Mouse (Mus musculus): Measurements from ENCODE around the gene Eif3b. TPM values are rescaled to one million over a fixed set of nuclear protein-coding genes. Genes with fewer than 3 reads are reported as not detected.

Gene Eif3b
- polyA plus RNA-seq (2015; fragmentation: Nextera tagmentation; extraction: Ambion mirVana): 84.0 and 95.0 TPM in 2 replicates

DNA sequence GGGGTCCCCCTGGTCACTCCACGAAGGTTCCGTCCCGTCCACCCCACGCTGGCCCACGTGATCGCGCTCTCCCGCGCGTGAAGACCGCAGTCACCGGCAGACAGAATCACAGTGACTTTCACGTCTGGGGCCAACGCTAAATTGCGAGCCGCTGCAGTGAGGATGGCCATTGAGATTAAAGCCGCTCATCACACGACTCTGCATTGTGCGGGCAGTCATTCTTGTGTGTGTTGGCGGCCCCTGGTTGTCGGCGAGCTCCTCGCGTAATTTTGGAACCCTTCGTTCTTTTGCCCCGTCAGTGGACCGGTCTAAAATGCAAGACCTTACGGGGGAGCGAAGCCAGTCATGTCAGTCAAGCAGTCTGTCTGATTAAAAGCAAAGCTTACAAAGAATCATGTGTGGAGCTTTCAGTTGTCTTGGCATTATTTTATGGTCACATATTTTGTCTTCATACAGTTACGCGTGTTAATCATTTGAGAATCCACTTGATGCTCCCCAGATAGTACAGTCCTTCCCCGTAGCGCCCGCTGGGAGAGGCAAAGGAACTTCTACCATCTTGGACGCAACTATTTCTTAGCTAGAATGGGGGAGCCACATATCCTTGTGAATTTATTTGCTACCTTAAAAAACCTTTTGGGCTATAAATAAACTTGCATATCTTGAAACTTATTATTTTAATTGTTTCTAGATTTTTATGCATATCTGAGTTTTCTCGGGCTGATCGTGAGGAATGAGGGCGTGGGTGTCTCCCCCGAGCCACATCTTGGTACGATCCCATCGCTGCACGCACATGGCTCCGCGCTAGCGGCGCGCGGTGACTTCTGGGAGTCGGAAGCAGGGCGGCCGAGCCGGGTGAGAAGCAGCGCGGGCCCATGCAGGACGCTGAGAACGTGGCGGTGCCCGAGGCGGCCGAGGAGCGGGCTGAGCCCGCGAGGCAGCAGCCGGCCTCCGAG, at the start of gene Eif3b:
Eif3b (plus strand) TSS at position 840 of the 953 bp plus-strand sequence.
- Histone ChIP-seq H3K36me3 (ENCODE audit: poor library complexity, severe bottlenecking) (peaks cover 18% of the 10 kb centered on the region), H3K27me3 (no peaks in the 10 kb centered on the region), H3K9ac (peak within 1 kb of the TSS; percentile 97), H3K4me3 (peak within 1 kb of the TSS; percentile 96), H3K9me3 (replicated peaks) (no peaks in the 10 kb centered on the region), H3K27ac (peak within 1 kb of the TSS; percentile 87), H3K4me1 (peaks cover 25% of the 10 kb centered on the region), H3K4me2 (peak within 1 kb of the TSS; percentile 93)
- ATAC-seq: peak; percentile 94
- under 1% methylated on average over 65 of the region's 65 CpGs for WGBS

DNA sequence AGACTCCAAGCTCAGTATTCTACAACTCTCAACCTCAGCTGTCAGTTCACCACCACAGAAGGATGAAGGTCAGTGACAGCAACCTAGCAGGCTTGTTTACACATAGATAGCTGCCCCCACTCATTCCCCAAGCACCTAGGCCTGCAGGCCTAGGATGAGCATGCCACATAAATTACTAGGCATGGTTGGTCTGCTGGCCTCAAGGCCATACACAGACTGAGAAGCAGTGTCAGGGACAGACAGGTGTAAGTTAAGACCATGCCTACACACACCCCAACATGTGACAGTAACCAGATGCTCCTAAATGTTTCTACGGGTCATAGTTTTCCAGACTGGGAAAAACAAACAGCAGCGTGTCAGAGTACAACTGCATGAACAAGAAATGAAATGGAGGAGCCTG, 49.7 kb upstream of the Eif3b start:
- peaks cover 3% of the 10 kb centered on the region for H3K4me1 ChIP-seq
- H3K4me3 ChIP-seq: no peak overlapping the region
- no peak overlapping the region for H3K9ac ChIP-seq
- no peak overlapping the region for H3K4me2 ChIP-seq
- H3K27ac ChIP-seq: no peak overlapping the region
- no peaks in the 10 kb centered on the region for H3K9me3 ChIP-seq (replicated peaks)
- no peaks in the 10 kb centered on the region for H3K36me3 ChIP-seq (ENCODE audit: poor library complexity, severe bottlenecking)
- ATAC-seq: no peak
- H3K27me3 ChIP-seq: no peaks in the 10 kb centered on the region
- WGBS: 92% methylated on average over 2 of the region's 2 CpGs

DNA sequence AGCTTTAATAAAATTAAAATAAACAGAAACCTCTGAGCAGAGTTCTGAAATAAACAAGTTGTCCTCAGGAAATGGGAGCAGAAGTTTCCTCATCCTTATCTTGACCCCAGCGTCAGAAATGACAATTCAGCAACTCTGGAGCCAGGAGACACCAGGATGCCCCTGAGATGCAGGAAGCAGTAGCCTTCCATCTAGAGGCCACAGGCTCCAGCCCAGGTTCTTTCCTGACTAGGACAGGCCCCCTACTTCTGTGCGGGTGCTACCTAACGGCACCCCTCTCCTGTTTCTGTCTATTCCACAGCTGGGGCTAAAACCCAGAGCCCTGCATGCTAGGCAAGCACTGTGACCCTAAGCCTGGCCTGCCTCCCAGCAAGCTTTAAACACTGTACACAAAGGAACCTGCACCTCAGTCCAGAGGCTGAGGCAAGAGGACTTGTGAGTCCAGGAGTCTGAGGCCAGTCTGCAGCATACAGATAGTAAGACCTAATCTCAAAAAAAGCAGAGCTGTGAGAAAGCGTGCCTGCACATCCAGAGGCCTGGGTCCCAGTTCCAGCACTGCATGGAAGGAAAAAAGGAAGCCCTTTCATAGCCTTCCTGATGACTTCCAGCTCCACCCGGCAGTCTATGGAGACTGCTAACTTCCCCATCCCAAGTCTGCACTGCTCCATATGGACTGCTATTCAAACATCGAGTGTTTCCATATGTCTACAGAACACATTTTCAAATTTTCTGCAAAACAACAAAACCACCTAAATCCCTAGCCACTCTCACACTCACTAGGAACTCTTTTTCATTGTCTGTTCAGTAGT, 48.5 kb upstream of the Eif3b start:
- no peak overlapping the region for H3K4me3 ChIP-seq
- H3K27ac ChIP-seq: no peak overlapping the region
- no peaks in the 10 kb centered on the region for H3K9me3 ChIP-seq (replicated peaks)
- H3K9ac ChIP-seq: no peak overlapping the region
- WGBS: 86% methylated on average over 6 of the region's 6 CpGs
- H3K4me2 ChIP-seq: no peak overlapping the region
- ATAC-seq: no peak
- H3K36me3 ChIP-seq (ENCODE audit: poor library complexity, severe bottlenecking): no peaks in the 10 kb centered on the region
- peaks cover 6% of the 10 kb centered on the region for H3K4me1 ChIP-seq
- no peaks in the 10 kb centered on the region for H3K27me3 ChIP-seq

DNA sequence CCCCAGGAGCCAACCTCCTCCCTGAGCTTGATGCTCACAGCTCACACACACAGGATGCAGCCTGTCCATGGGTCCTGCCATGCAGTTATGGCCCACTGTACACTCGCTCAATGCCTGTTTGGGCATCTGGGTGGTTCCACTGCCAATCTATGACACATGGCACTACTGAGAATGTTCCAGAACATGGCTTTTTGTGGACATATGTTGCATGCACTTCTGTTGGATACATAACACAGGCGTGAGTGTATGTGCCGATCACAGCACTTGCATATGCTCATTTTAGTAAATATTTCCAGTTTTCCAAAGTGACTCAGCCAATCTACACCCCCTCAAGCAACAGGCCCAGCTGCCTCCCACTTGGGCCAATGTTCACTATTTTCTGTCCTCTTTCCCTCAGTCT, 47.5 kb upstream of the Eif3b start:
- Histone ChIP-seq H3K9me3 (replicated peaks) (no peaks in the 10 kb centered on the region), H3K4me2 (no peak overlapping the region), H3K4me3 (no peak overlapping the region), H3K27ac (no peak overlapping the region), H3K27me3 (no peaks in the 10 kb centered on the region), H3K36me3 (ENCODE audit: poor library complexity, severe bottlenecking) (no peaks in the 10 kb centered on the region), H3K4me1 (peaks cover 6% of the 10 kb centered on the region), H3K9ac (no peak overlapping the region)
- peak; percentile 27; the same call in 1 of the 2 replicates for ATAC-seq
- 85% methylated on average over 3 of the region's 3 CpGs for WGBS

DNA sequence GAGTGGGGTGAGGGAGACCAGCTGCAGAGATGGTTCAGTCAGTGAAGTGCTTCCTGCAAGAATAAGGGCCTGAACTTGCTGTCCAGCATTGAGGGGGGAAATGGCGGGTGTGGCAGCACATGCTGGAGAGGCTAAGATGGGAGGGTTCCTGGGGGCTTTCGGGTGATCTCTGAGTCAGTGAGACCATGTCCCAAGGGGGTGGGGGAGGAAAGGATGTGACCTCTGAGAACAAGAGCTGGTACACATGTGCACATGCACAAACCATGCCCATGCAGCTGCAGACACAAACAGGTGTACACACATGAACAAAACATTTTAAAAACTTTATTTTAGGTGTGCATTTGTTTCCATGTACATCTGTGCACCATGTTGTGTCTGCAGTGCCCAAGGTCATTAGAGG, 45.4 kb upstream of the Eif3b start:
- Histone ChIP-seq H3K9ac (no peak overlapping the region), H3K27ac (no peak overlapping the region), H3K4me2 (no peak overlapping the region), H3K36me3 (ENCODE audit: poor library complexity, severe bottlenecking) (no peaks in the 10 kb centered on the region), H3K9me3 (replicated peaks) (no peaks in the 10 kb centered on the region), H3K27me3 (no peaks in the 10 kb centered on the region), H3K4me1 (peaks cover 6% of the 10 kb centered on the region), H3K4me3 (no peak overlapping the region)
- no peak for ATAC-seq
- WGBS: 85% methylated on average over 2 of the region's 2 CpGs

DNA sequence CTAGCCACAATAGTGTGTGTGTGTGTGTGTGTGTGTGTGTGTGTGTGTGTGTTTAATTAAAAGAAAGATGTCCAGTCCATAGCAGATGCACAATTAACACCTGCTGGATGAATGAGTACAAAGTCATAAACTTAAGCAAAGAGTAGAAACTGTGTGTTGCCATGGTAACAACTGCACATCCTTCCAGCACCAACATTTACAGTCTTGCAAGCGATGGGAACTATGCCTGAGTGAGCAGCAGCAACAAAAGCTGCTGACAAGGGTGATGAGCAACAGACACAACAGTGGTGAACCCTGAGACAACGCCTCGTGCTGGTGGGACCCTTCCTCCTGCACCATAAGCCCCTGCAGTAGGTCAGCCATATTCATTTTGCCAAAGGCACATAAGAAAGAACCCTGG, 44.9 kb upstream of the Eif3b start:
- Histone ChIP-seq H3K9me3 (replicated peaks) (no peaks in the 10 kb centered on the region), H3K4me1 (peaks cover 6% of the 10 kb centered on the region), H3K36me3 (ENCODE audit: poor library complexity, severe bottlenecking) (no peaks in the 10 kb centered on the region), H3K9ac (no peak overlapping the region), H3K27me3 (no peaks in the 10 kb centered on the region), H3K4me3 (no peak overlapping the region), H3K27ac (no peak overlapping the region), H3K4me2 (no peak overlapping the region)
- whole genome bisulfite sequencing: 29% methylated on average over 3 of the region's 3 CpGs
- no peak for ATAC-seq

DNA sequence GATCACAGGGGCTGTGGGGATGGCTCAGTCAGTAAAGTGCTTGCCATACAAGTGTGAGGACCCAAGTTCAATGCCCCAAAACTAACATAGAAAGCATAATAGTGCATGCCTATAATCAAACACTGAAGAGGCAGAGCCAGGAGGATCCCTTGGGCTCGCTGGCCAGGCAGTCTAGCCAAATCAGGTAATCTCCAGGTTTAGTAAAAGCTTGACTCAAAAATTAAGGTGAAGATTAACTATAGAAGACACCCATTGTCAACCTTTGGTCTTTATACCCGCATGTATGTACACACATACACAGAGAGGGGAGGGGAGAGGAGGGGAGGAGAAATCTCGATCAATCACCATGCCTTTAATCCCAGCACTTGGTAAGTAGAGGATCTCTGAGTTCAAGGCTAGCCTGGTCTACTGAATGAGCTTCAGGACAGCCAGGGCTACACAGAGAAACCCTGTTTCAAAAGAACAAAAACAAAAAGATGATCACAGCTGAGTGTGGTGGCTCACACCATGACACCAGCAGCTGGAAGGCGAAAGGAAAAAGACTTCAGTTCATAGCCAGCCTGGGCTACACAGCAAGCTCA, 43.8 kb upstream of the Eif3b start:
- Histone ChIP-seq H3K27me3 (no peaks in the 10 kb centered on the region), H3K4me1 (peaks cover 6% of the 10 kb centered on the region), H3K9ac (no peak overlapping the region), H3K36me3 (ENCODE audit: poor library complexity, severe bottlenecking) (no peaks in the 10 kb centered on the region), H3K4me3 (no peak overlapping the region), H3K9me3 (replicated peaks) (no peaks in the 10 kb centered on the region), H3K4me2 (no peak overlapping the region), H3K27ac (no peak overlapping the region)
- no peak for ATAC-seq
- 91% methylated on average over 4 of the region's 4 CpGs for WGBS

DNA sequence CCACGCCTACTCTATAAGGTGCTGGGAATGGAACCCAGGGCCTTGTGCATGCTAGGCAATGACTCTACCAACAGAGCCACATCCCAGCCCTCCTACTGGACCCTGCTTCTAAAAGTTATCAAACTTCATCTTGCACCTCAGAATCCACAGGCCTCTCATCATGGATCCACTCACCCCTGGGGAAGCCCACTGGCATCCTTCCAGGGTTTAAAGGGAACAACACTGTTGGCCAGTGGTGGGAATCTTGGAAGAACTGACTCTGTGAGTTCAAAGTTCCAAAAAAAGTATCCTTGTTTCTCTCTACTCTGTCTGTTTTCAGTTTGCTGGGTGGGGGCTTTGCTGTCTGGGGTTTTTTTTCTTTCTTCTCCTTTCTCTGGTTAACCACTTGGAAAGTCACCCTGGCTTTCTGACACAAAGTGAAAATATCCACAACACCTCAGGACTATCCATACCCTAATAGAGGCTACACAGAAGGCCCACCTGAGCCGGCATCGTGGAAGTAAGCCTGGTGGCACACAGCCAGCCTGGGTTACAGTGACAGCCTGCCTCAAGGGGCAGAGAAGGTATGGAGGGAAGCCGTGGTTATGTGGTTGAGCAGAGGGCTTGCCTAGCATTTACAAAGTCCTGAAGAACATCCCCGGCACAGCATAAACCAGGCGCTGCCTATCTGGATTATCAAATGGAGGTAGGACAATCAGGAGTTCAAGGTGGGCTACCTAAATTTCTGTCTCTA, 40.8 kb upstream of the Eif3b start:
- Histone ChIP-seq H3K9me3 (replicated peaks) (no peaks in the 10 kb centered on the region), H3K27me3 (no peaks in the 10 kb centered on the region), H3K27ac (no peak overlapping the region), H3K4me3 (no peak overlapping the region), H3K9ac (no peak overlapping the region), H3K4me2 (no peak overlapping the region), H3K36me3 (ENCODE audit: poor library complexity, severe bottlenecking) (no peaks in the 10 kb centered on the region), H3K4me1 (peaks cover 6% of the 10 kb centered on the region)
- ATAC-seq: no peak
- WGBS: 91% methylated on average over 6 of the region's 6 CpGs

DNA sequence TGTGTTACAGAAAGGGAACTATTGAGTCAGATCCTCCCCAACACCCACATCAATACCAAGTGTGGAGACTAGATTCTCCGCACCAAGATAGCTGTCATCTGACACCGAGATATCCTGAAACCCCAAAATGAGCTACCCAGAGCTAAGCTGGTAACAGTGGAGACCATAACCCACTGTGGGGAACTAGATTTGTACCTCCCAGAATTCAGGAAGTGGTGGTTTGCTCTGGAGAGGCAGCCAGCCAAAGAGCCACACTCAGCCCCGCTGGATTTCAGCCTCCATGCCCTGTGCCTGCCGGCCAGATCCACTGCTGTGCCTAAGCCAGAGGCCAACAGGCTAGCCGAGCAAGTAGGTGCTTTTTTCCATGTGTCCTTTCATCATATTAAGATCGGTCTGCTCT, 39.8 kb upstream of the Eif3b start:
- no peak for ATAC-seq
- H3K27me3 ChIP-seq: no peaks in the 10 kb centered on the region
- no peak overlapping the region for H3K27ac ChIP-seq
- WGBS: 79% methylated on average over 6 of the region's 6 CpGs
- H3K9me3 ChIP-seq (replicated peaks): no peaks in the 10 kb centered on the region
- H3K4me2 ChIP-seq: no peak overlapping the region
- no peak overlapping the region for H3K9ac ChIP-seq
- peaks cover 9% of the 10 kb centered on the region for H3K4me1 ChIP-seq
- H3K36me3 ChIP-seq (ENCODE audit: poor library complexity, severe bottlenecking): no peaks in the 10 kb centered on the region
- H3K4me3 ChIP-seq: no peak overlapping the region

DNA sequence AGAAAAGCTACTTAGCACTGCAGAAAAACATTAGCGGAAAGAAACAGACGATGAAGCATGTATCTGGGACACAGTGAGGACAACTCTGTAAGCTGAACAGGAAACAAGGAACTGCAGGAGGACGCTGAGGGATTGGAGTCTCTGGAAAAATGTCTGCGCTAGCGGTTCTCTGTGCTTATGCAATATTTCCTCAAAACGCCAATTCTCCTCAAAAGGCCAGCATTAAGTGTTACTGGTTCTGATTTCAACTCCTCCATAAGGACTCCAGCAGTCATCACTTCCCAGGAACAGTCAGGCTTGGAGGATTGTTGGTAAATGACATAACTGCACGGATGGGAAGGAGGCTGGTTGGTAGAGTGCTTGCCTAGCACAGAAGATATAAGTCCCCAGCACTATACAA, 38.0 kb upstream of the Eif3b start:
- Histone ChIP-seq H3K36me3 (ENCODE audit: poor library complexity, severe bottlenecking) (no peaks in the 10 kb centered on the region), H3K4me1 (peaks cover 5% of the 10 kb centered on the region; the same call in 1 of the 2 replicates), H3K27me3 (no peaks in the 10 kb centered on the region), H3K9me3 (replicated peaks) (no peaks in the 10 kb centered on the region), H3K4me2 (no peak overlapping the region), H3K27ac (no peak overlapping the region), H3K4me3 (no peak overlapping the region), H3K9ac (no peak overlapping the region)
- no peak for ATAC-seq
- 96% methylated on average over 7 of the region's 7 CpGs for WGBS

DNA sequence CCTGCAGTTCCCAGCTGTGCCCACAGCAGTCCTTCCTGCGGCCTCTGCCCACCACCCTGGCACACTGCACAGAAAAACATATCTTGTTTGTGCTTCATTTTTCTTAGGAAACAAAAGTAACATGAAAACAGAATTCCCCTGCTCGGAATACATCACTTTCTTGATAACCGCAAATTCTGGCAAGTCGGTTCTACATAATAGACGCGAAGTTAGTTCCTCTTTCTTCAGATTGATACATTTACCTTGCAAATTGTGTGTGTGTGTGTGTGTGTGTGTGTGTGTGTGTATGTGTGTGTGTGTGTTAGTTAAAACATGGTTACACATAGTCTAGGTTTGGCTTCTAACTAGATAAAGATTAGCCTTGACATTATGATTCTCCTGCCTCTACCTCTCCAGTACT, 36.4 kb upstream of the Eif3b start:
- Histone ChIP-seq H3K4me2 (no peak overlapping the region), H3K4me3 (no peak overlapping the region), H3K9ac (no peak overlapping the region), H3K4me1 (peaks cover 10% of the 10 kb centered on the region), H3K27me3 (no peaks in the 10 kb centered on the region), H3K9me3 (replicated peaks) (no peaks in the 10 kb centered on the region), H3K27ac (no peak overlapping the region), H3K36me3 (ENCODE audit: poor library complexity, severe bottlenecking) (no peaks in the 10 kb centered on the region)
- ATAC-seq: no peak
- WGBS: 93% methylated on average over 6 of the region's 6 CpGs

Data from forebrain, embryonic 13.5 days (tissue).